Mouse (Mus musculus) gastrocnemius, adult 18-20 months (tissue): Measurements from ENCODE around the gene Gm732. TPM values are rescaled to one million over a fixed set of nuclear protein-coding genes. Genes with fewer than 3 reads are reported as not detected.

Experiments
- DNase-seq: peaks from one replicate; pipeline ENCODE4 v3.0.0; 2021; ENCODE audit warnings: low spot score
- long read RNA-seq, 2 experiments: library from polyadenylated mRNA; stranded (forward); transcript quantifications; one replicate each; pipeline ENCODE4 v2.0.0; 2021
- total RNA-seq, 2 experiments: library from RNA; stranded (reverse); gene quantifications; 2 replicates each; pipeline ENCODE4 v1.2.3; 2021

The Gm732 gene
- total RNA-seq, result not detected
- long read RNA-seq, experiment 1, result 0 reads
- long read RNA-seq, experiment 2, result 0 reads

- no peak for DNase-seq
Observed at GRCm38 (mm10) chrX:107948365-107948764, at the start of gene Gm732. TSS of gene Gm732 (minus strand) at chrX:107948465.

Other genes starting within 250 kb of the Gm732 start
- not detected for gene Tent5d, start 155.9 kb downstream of the Gm732 start, total RNA-seq
- gene 2610002M06Rik, start 132.1 kb downstream of the Gm732 start, total RNA-seq, result 1 to 10 TPM; 5.3 to 6.1 TPM